Mouse (Mus musculus) urinary bladder, adult 2 months (tissue): ENCODE results near the gene Sgcd. TPM values are rescaled to one million over a fixed set of nuclear protein-coding genes. Genes with fewer than 3 reads are reported as not detected.

ENCODE experiments used
- DNase-seq: peaks from one replicate; pipeline ENCODE4 v3.0.0; 2022; ENCODE audit warnings: low spot score
- polyA plus RNA-seq: library from polyadenylated mRNA; depleted of rRNA; stranded (reverse); fragments of >200 nt; gene quantifications from 2 replicates; pipeline ENCODE4 v1.2.3, GENCODE M21; 2012; rRNA removed

Gene Sgcd
- polyA plus RNA-seq, result 8.4 and 14.8 TPM in 2 replicates

DNA sequence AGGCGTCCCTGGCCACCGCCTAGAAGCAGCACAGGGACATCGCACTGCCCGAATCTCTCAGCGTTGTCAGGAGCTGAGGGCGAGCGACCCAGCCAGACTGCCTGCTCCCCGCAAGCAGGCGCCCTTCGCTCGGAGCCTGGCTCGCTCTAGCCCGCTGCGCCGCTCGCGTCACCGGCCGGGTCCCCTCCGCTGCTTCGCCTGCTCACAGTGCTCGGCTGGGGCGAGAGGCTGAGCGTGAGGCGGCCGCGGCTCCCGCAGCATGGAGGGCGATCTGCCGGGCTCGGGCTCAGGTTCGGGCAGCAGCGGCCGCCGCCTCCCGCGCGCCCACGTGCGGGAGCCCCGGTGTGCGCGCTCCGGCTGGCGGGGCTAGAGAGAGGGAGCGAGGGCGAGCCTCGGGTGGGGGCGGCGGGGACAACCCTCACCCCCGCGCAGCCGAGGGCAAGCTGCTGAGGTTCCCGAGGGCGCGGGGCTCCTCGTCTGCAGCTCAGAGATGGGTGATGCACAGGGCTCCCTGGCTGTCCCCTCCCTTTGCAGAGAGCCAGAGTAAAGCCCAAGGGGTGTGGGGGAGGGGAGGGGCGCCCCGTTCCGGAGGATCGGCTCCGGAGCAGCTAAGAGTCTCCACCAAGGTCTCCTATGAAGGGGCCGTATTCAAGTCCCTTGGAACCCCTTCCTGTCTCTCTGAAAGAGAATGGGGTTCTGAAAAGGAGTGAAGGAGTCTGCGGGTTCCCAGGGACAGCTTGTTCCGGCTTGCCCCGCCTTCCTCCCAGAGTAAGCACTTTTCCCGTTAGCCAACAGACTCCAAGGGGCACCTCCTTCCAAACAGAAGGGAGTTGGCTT, at the start of gene Sgcd:
Sgcd (minus strand) TSS at position 273 of the 837 bp plus-strand sequence.
- DNase-seq, result no peak

DNA sequence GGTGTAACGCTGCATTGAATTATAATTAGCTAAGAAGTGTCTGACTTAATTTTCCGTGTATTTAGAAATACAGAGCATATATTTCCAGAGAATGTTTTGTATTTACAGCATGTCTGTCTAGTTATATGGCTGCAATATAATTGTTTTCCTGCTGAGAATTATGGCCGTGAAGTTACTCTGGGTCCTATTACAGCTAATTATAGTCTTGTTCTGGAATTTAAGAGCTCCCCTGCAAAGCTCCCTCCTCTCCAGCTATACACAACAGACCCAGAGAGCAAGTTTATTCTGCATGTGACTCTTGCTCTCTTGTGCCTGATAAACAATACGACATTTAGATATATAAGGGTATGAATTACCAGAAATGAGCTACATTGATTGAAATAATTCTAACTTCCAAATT, 49.3 kb upstream of the Sgcd start:
- no peak for DNase-seq

- no peak for DNase-seq
Observed at GRCm38 (mm10) chr11:48012836-48013235, 24.1 kb upstream of the Sgcd start.

GRCm38 (mm10) chr11:47988333-47988696, 454 bp downstream of the Sgcd start:
- no peak for DNase-seq

DNA sequence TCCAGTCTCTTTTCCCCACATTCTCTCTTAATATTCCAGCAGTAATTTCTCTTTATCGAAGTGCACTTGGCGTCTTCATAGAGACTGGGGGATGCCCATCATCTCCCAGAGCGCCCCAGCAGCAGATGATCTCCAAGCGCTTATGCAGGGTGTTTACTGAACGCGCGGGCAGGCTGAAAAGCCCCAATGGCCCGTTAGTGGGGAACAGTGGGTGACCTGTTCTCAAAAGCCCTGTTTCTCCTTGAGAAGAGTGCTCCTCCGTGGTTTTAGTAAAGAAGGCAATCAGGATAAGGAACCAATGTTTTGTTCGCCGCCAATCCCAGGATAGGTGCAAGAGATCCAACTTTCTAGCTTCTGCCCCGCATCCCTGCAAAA, 889 bp downstream of the Sgcd start:
- DNase-seq, result no peak

DNA sequence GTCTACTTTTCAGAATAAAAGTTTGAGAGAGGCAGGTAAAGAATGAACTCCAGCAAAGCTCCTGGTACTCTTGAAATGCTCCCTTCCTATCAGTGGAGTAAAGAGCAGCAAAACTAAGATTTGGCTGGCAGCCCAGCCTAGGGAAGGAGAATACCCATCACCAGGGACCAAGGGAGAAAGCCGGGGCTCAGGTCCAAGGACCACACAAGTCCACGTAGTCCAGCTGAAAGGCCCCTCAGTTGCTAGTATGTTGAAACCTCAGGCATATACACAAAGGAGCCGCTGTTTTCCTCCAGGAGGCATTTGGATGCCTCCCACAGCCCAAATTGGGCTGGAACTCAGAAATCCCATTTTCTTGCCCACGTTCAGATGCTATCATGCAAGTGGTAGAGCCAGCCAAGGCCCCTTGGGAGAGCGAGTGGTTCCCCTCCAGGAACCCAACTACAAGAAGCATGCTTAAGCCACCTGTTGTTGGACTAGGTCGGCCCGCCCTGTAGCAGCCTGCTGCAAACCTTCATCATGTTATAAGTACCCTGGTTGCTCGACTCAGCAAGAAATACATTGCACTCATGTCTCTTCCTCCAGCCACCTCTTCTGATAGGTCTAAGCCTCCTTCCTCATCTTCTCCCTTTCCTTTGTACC, 1.4 kb downstream of the Sgcd start:
- no peak for DNase-seq

DNA sequence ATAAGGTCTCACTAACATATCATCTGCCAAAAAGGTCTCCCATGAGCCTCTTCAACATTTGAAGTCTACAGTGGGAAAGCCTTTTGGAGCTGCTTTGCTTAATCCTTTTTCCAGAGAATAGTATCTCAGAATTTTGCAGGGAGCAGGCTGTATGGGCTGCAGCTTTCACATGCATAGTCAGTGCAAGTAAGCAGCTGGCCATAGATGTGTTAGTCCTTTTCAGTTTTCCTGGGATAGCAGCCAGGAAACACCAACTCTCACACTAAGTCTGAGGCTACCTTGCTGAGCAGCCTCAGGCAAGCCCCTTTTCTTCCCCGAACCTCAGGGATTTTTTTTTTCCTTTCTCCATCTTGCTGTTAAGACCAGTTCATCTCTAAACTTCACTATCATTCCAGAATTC, 6.6 kb downstream of the Sgcd start:
- DNase-seq, result no peak

- no peak for DNase-seq
Observed at GRCm38 (mm10) chr11:47981108-47981507, 7.7 kb downstream of the Sgcd start.

DNA sequence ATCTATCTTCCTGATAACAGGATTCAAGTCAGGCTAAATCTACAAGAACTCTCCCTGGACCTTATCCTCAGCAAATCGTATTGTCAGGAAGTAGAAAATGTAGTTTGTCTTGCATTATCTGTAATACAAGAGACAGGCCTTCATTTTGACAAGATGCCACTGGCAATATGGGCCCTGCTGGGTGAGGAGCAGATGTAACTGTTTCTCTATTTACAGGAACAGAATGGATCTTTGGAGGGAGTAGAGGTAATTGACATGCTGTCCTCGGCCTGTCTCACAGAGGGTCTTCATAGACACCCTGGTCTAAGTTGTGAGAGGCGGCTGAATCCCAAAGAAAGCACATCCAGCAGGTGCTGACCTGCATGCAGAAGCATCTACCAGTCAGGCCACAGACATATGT, 35.5 kb downstream of the Sgcd start:
- no peak for DNase-seq

- no peak for DNase-seq
Observed at GRCm38 (mm10) chr11:47952366-47952765, 36.4 kb downstream of the Sgcd start.

GRCm38 (mm10) chr11:47939795-47940194, 49.0 kb downstream of the Sgcd start:
- no peak for DNase-seq

GRCm38 (mm10) chr11:47917616-47918015, 71.2 kb downstream of the Sgcd start:
- no peak for DNase-seq

DNA sequence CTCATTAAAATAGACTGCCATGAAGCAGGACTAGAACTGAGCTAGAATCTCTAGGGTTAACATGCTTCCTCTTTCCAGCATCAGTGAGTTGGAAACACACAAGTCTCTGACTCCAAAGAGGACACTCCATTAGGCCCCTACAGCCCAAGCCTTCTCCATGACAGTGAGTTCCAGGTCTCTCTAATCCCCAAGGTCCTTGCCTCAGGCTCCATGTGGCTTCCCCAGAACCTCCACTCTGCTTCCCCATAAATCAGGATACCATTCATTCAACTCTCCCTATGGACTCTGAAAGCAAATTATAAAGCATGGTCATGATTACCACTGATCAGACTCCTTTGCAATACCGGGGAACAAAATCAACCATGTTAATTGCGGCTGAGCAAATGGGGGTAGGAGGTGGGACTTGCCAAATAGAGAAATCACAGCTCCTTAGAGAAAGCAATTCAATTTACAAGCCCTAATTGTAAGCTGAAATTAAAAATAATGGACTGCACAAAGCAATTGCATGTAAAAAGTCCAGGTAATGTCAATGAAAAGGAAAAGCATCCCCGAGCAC, 97.1 kb downstream of the Sgcd start:
- no peak for DNase-seq

DNA sequence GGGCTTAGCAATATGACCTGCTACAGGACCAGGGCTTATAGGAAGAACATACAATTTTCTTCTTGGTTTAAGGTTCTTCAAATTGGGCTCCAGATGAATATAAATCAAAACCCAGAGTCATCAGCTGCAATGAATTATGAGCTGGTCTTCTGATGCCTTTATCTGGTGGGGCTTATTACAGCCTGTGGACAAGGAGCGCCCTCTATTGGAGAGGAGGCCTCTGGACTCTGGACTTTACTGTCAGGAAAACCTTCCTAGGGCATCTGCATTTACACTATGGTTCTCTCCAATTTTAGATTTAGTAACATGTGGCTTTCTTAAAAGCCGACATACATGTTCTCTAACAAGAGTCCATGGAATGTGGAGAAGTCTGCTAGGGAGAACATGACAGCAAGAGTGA, 98.5 kb downstream of the Sgcd start:
- no peak for DNase-seq

DNA sequence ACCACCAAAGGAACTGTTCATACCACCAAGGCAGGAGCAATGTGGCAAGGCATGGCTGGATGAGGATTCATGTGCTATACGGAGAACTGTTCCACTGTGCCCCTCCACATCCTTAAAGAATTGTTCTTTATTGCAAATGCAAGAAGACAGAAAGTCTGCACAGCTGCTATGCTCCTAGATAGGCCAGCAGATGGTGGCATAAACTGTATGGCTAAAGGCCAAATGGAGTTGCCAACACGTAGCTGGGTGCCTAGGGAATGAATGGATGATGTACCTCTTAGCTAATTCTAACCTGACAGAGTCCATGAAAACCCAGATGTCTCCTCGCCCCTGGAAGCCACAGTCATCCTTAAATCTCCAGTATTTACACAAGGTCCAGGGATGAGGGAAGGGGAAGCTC, 103.5 kb downstream of the Sgcd start:
- no peak for DNase-seq

GRCm38 (mm10) chr11:47883545-47883944, 105.2 kb downstream of the Sgcd start:
- DNase-seq, result no peak

GRCm38 (mm10) chr11:47876633-47877170, 112.1 kb downstream of the Sgcd start:
- DNase-seq, result no peak

DNA sequence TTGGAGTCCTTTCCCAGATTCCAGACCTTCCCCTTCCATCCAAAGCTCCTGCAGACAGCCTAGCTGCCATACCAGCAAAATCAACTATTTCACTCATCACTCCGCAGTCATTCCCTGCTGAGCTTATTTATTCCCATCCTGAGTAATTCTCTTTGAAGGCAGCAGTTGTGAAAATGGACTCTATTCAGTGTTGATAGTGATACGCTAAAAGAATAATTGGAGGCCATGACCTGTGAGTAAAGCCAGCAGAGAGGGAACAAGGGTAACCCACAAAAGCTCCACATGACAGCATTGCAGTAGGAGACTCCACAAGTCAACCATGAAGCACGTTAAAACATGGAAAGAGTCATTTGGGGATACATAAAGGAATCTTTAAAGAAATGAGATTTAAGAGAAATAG, 142.9 kb downstream of the Sgcd start:
- no peak for DNase-seq

- DNase-seq, result no peak
Observed at GRCm38 (mm10) chr11:47833283-47833682, 155.5 kb downstream of the Sgcd start.

GRCm38 (mm10) chr11:47810307-47810706, 178.5 kb downstream of the Sgcd start:
- DNase-seq, result no peak

DNA sequence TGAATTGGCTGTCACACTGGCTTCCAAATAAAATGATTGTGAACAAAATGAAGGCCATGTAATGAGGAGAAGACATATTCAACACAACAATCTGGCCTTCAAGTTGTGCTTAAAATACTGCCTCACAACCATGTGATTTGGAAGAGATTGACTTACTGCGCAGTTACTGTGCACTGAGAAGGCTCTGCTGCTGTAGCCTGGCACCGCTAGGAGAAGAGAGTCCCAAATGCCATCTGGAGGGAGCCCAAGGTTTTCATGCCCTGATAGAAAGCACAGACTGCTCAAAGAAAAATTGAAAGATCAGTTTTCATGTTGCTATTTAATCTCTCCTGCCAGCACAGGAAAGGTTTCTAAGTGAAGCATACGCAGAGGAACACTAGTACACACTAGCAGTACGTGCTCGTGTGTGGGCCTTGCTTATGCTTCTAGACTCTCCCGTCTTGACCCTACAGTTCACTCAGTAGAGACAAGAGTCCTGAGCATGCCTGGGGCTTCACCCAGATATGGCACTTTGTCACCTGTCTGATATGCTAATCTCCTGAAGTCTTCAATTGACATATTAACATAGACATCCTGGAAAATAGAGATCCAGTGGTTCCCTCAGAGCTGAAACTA, 184.6 kb downstream of the Sgcd start:
- DNase-seq, result no peak

- DNase-seq, result no peak
Observed at GRCm38 (mm10) chr11:47777916-47778226, 210.9 kb downstream of the Sgcd start.
